11 mouse cellular contexts compared by ENCODE assay signal in the genomic region with DNA sequence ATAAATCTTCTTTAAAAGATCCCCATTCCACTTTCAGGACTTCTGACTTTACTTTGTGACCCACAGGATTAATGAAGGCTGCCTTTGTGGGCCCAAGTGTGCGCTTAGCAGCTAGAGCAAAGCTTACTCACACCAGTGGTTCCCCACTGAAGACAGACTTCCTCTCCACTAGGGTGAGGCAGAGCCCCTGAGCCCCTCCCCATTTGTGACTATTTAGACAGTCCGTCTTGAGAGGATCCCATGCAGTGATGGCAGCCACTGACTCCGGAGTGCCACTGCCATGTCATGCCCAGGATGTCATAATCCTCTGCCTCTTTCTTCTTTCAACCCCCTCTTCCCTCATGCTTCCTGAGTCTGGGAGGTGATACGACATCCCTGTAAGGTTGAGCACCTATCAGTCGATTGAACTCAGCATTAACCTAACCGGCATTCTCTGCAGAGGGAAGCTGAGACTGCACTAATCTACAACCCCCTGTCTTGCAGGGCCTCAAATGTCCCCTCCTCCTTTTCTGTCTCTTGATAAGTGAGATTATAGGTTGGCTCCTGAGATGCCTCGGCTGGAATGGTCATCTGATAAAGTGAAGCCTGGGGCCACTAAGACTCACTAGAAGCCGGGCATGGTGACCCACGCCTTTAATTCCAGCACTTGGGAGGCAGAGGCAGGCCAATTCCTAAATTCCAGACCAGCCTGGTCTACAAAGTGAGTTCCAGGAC. TPM values are rescaled to one million over a fixed set of nuclear protein-coding genes. Genes with fewer than 3 reads are reported as not detected.
DNase-seq lines count a peak whose midpoint lies in the region; ATAC-seq and TF ChIP-seq lines count a peak whose summit lies in the region.
"Had no signal": no experiment of that assay in that cellular context is flagged by ENCODE, and none has a peak within 500 bp of the region (broad histone marks: within the 10 kb centered on the region; RNA-seq: fewer than 3 reads in every experiment).

No protein-coding gene starts in this region.

- no peak for DNase-seq in heart, adult 18-20 months
- DNase-seq in spleen, adult 2 months (ENCODE audit: low read depth in 1 of 2, low spot score in 2 of 2) = no peak
- DNase-seq in spleen, postnatal 10 days (ENCODE audit: low spot score in 2 of 2) = no peak
- no peak for DNase-seq in T-cell, adult 2 months (ENCODE audit: low spot score)
- no peak for DNase-seq in right cerebral cortex, postnatal 36 days (ENCODE audit: low spot score in 2 of 2)
- DNase-seq: right cerebral cortex, postnatal 4 days had no signal

- WGBS in heart, embryonic 11.5 days (ENCODE audit: insufficient replicate concordance) = 52% methylated on average over 9 of the region's 9 CpGs
- 77% methylated on average over 9 of the region's 9 CpGs for WGBS in spleen, adult 2 months
- 63% methylated on average over 9 of the region's 9 CpGs for WGBS in intestine, embryonic 16.5 days
- WGBS in stomach, embryonic 15.5 days = 62% methylated on average over 9 of the region's 9 CpGs

- no peaks in the 10 kb centered on the region for H3K36me3 ChIP-seq in heart, embryonic 11.5 days (ENCODE audit: control insufficient read depth, insufficient read depth, low read length)
- peaks cover 8% of the 10 kb centered on the region for H3K36me3 ChIP-seq in spleen, adult 2 months (ENCODE audit: control insufficient read depth, insufficient read depth, low read length)
- no peaks in the 10 kb centered on the region for H3K36me3 ChIP-seq in intestine, embryonic 16.5 days (ENCODE audit: control insufficient read depth, insufficient read depth, low read length)
- no peaks in the 10 kb centered on the region for H3K36me3 ChIP-seq in stomach, embryonic 15.5 days

- H3K4me3 ChIP-seq in heart, embryonic 11.5 days (ENCODE audit: low read depth, low read length) = no peak overlapping the region
- no peak overlapping the region for H3K4me3 ChIP-seq in spleen, adult 2 months (ENCODE audit: extremely low read depth, insufficient read depth, insufficient read length)
- H3K4me3 ChIP-seq in intestine, embryonic 16.5 days (ENCODE audit: low read length) = no peak overlapping the region
- H3K4me3 ChIP-seq in stomach, embryonic 15.5 days (replicated peaks) = no peak overlapping the region

- H3K27me3 ChIP-seq in heart, embryonic 11.5 days (ENCODE audit: control insufficient read depth, insufficient read depth, low read length) = no peaks in the 10 kb centered on the region
- no peaks in the 10 kb centered on the region for H3K27me3 ChIP-seq in spleen, adult 2 months (ENCODE audit: control insufficient read depth, insufficient read depth, low read length)
- H3K27me3 ChIP-seq in intestine, embryonic 16.5 days (replicated peaks; ENCODE audit: control insufficient read depth, insufficient read depth, low read length) = no peaks in the 10 kb centered on the region
- no peaks in the 10 kb centered on the region for H3K27me3 ChIP-seq in stomach, embryonic 15.5 days (replicated peaks)

- no peaks in the 10 kb centered on the region for H3K9me3 ChIP-seq in heart, embryonic 11.5 days (replicated peaks; ENCODE audit: control insufficient read depth, low read length)
- H3K9me3 ChIP-seq in intestine, embryonic 16.5 days (ENCODE audit: control insufficient read depth, low read length) = no peaks in the 10 kb centered on the region
- H3K9me3 ChIP-seq in stomach, embryonic 15.5 days = no peaks in the 10 kb centered on the region

- no peak overlapping the region; the same call in 1 of the 2 replicates for H3K9ac ChIP-seq in heart, embryonic 11.5 days (ENCODE audit: low read depth, low read length)
- peak overlapping the region; percentile 56; the same call in 1 of the 2 replicates for H3K9ac ChIP-seq in intestine, embryonic 16.5 days (ENCODE audit: low read depth, low read length)
- H3K9ac ChIP-seq in stomach, embryonic 15.5 days = no peak overlapping the region

- H3K4me1 ChIP-seq in heart, embryonic 11.5 days (ENCODE audit: control insufficient read depth, insufficient read depth, low read length) = peaks cover 16% of the 10 kb centered on the region
- H3K4me1 ChIP-seq in spleen, adult 2 months (ENCODE audit: control insufficient read depth, insufficient read depth, insufficient read length) = no peaks in the 10 kb centered on the region; the same call in 1 of the 2 replicates
- peaks cover 13% of the 10 kb centered on the region for H3K4me1 ChIP-seq in intestine, embryonic 16.5 days (ENCODE audit: control insufficient read depth, insufficient read depth, low read length)
- H3K4me1 ChIP-seq in stomach, embryonic 15.5 days = 0 out of 2 replicates have a peak, but pooled peaks cover 10% of the 10 kb centered on the region

- 0 out of 2 replicates have a peak overlapping the region, but pooled peaks have one; percentile 99 for H3K27ac ChIP-seq in heart, embryonic 11.5 days (ENCODE audit: low read depth, low read length)
- H3K27ac ChIP-seq in spleen, adult 2 months (ENCODE audit: insufficient read depth, low read length) = peak overlapping the region; percentile 26; the same call in 1 of the 2 replicates
- peak overlapping the region; percentile 99 for H3K27ac ChIP-seq in intestine, embryonic 16.5 days (ENCODE audit: low read length)
- peak overlapping the region; percentile 96 for H3K27ac ChIP-seq in stomach, embryonic 15.5 days

- TF ChIP-seq POLR2A in spleen, adult 2 months (IDR thresholded peaks at IDR 0.05; ENCODE audit: low read depth, low read length) = no peak

- TF ChIP-seq CTCF in spleen, adult 2 months (IDR thresholded peaks at IDR 0.05; ENCODE audit: extremely low read depth, insufficient read depth, insufficient read length, insufficient replicate concordance) = no peak

- ATAC-seq in heart, embryonic 11.5 days (replicated peaks; ENCODE audit: insufficient number of reproducible peaks, low FRiP score, low TSS enrichment) = no peak
- no peak for ATAC-seq in intestine, embryonic 16.5 days
- ATAC-seq in stomach, embryonic 15.5 days (ENCODE audit: insufficient read depth, low FRiP score, low read depth) = no peak
- ATAC-seq: CD4-positive, CD25-positive, alpha-beta regulatory T cell, adult 4 months; forebrain, embryonic 16.5 days had no signal

- H3K4me2 ChIP-seq in heart, embryonic 11.5 days = no peak overlapping the region
- H3K4me2 ChIP-seq in intestine, embryonic 16.5 days (ENCODE audit: low read depth, low read length) = no peak overlapping the region
- no peak overlapping the region for H3K4me2 ChIP-seq in stomach, embryonic 15.5 days

RNA-seq across cellular contexts. Expression of a gene that starts 2.4 kb away (rescaled TPM):
- 2,531 and 2,677 TPM in 2 replicates for polyA plus RNA-seq in heart, embryonic 11.5 days (2014; fragmentation: Nextera tagmentation; extraction: Ambion mirVana)
- total RNA-seq in heart, adult 18-20 months (2021) = 1,000 to 10,000 TPM; 1,743 to 1,808 TPM
- 1,187 and 1,452 TPM in 2 replicates for polyA plus RNA-seq in spleen, adult 2 months (2012; rRNA removed)
- 2,348 and 2,439 TPM in 2 replicates for polyA plus RNA-seq in intestine, embryonic 16.5 days (2015; fragmentation: Nextera tagmentation; extraction: Ambion mirVana)
- 2,024 and 2,425 TPM in 2 replicates for polyA plus RNA-seq in stomach, embryonic 15.5 days (2015; fragmentation: Nextera tagmentation; extraction: Ambion mirVana)

Comparison
In these comparisons a context has a peak if more than half of its experiments do, and no peak if none do; other contexts are left out.
1. H3K27ac ChIP-seq: peak in every context shown above with its lines; median percentile 99 in heart, embryonic 11.5 days; 99 in intestine, embryonic 16.5 days; 96 in stomach, embryonic 15.5 days; 26 in spleen, adult 2 months.